ENCODE assay signal across 14 mouse cellular contexts in genomic region chr7:112856583-112856982, GRCm38 (mm10).
A peak's percentile ranks its signal among the peaks of the same experiment; 100 is the strongest.
DNase-seq lines count a peak whose midpoint lies in the region; ATAC-seq and TF ChIP-seq lines count a peak whose summit lies in the region.
"Had no signal": no experiment of that assay in that cellular context is flagged by ENCODE, and none has a peak within 500 bp of the region (broad histone marks: within the 10 kb centered on the region; RNA-seq: fewer than 3 reads in every experiment).

No protein-coding gene starts in this region.

- H3K9ac ChIP-seq in embryonic facial prominence, embryonic 14.5 days (ENCODE audit: low read depth, low read length), result no peak overlapping the region
- H3K9ac ChIP-seq: limb, embryonic 13.5 days had no signal

- peak; percentile 36; the same call in 1 of the 2 replicates for ATAC-seq in cerebellum, adult (ENCODE audit: insufficient number of reproducible peaks, low FRiP score, low TSS enrichment)
- ATAC-seq in embryonic facial prominence, embryonic 14.5 days (ENCODE audit: low read depth), result peak; percentile 19; the same call in 1 of the 2 replicates
- no peak for ATAC-seq in monocyte, adult 5-6 weeks (replicated peaks; ENCODE audit: insufficient number of reproducible peaks, low FRiP score, low TSS enrichment, poor library complexity, severe bottlenecking)
- ATAC-seq: inflammation-experienced regulatory T-cells, adult 6 months had no signal

- TF ChIP-seq POLR2A in cerebellum, adult 2 months (IDR thresholded peaks at IDR 0.05; ENCODE audit: borderline replicate concordance, insufficient read depth, low read length), result no peak

- no peak for DNase-seq in cerebellum, adult 2 months
- DNase-seq in heart, adult 11 months, result peak; percentile 87
- DNase-seq in heart, adult 8-10 months (ENCODE audit: low spot score), result no peak
- peak; percentile 54 for DNase-seq in adrenal gland, postnatal 14 days
- DNase-seq in embryonic facial prominence, embryonic 14.5 days (ENCODE audit: low spot score), result peak; percentile 51
- no peak for DNase-seq in ovary, postnatal 10 days (ENCODE audit: low spot score)
- DNase-seq: lung, adult 2 months; thymus, postnatal 4 days had no signal

- WGBS in cerebellum, adult 2 months, result 15% methylated on average over 10 of the region's 10 CpGs
- 32% methylated on average over 10 of the region's 10 CpGs for WGBS in embryonic facial prominence, embryonic 14.5 days

- TF ChIP-seq CTCF in cerebellum, adult 2 months (IDR thresholded peaks at IDR 0.05; ENCODE audit: borderline replicate concordance, insufficient read depth, low read depth, low read length), result no peak

- H3K36me3 ChIP-seq in embryonic facial prominence, embryonic 14.5 days (ENCODE audit: control insufficient read depth, insufficient read depth, low read length), result peaks cover 29% of the 10 kb centered on the region; the same call in 1 of the 2 replicates

- H3K9me3 ChIP-seq in embryonic facial prominence, embryonic 14.5 days (ENCODE audit: control insufficient read depth, low read length), result no peaks in the 10 kb centered on the region
- H3K9me3 ChIP-seq: limb, embryonic 13.5 days had no signal

- H3K4me1 ChIP-seq in cerebellum, adult 2 months (ENCODE audit: control insufficient read depth, insufficient read depth, low read length), result peaks cover 25% of the 10 kb centered on the region
- H3K4me1 ChIP-seq in embryonic facial prominence, embryonic 14.5 days (ENCODE audit: control insufficient read depth, insufficient read depth, low read length), result peaks cover 25% of the 10 kb centered on the region

- no peak overlapping the region for H3K4me3 ChIP-seq in cerebellum, adult 2 months (replicated peaks; ENCODE audit: insufficient read depth, low read depth, low read length)
- no peak overlapping the region for H3K4me3 ChIP-seq in embryonic facial prominence, embryonic 14.5 days (ENCODE audit: low read depth, low read length)
- H3K4me3 ChIP-seq: limb, embryonic 13.5 days; myocyte had no signal

- H3K27me3 ChIP-seq in cerebellum, adult 2 months (ENCODE audit: control insufficient read depth, insufficient read depth, low read length), result no peaks in the 10 kb centered on the region
- no peaks in the 10 kb centered on the region for H3K27me3 ChIP-seq in embryonic facial prominence, embryonic 14.5 days (replicated peaks; ENCODE audit: control insufficient read depth, insufficient read depth, low read length)
- H3K27me3 ChIP-seq: limb, embryonic 13.5 days had no signal

- no peak overlapping the region for H3K4me2 ChIP-seq in embryonic facial prominence, embryonic 14.5 days (ENCODE audit: low read depth, low read length)
- H3K4me2 ChIP-seq: limb, embryonic 13.5 days had no signal

- no peak overlapping the region; the same call in 1 of the 2 replicates for H3K27ac ChIP-seq in cerebellum, adult 2 months (ENCODE audit: insufficient read depth, low read length)
- peak overlapping the region; percentile 8; the same call in 1 of the 2 replicates for H3K27ac ChIP-seq in embryonic facial prominence, embryonic 14.5 days (replicated peaks; ENCODE audit: low read depth, low read length)
- H3K27ac ChIP-seq: kidney, postnatal 0 days had no signal

Comparison
In these comparisons a context has a peak if more than half of its experiments do, and no peak if none do; other contexts are left out.
1. DNase-seq: peak in heart, adult 11 months (single experiment), adrenal gland, postnatal 14 days (single experiment) and embryonic facial prominence, embryonic 14.5 days (single experiment); none in cerebellum, adult 2 months (0 of 2), heart, adult 8-10 months (single experiment) and ovary, postnatal 10 days (single experiment).